Mouse (Mus musculus): ENCODE data around the gene Cdkal1.

- TF ChIP-seq CTCF (IDR thresholded peaks at IDR 0.05; ENCODE audit: extremely low read depth, insufficient read depth, low read length) (no peak), POLR2A (IDR thresholded peaks at IDR 0.05; ENCODE audit: extremely low read depth, insufficient read depth, low read length) (no peak)
Observed at GRCm38 (mm10) chr13:29621363-29621762, 234.1 kb downstream of the Cdkal1 start.
